Mouse (Mus musculus) intestine, embryonic 14.5 days (tissue): ENCODE measurements around the gene N4bp2l1. TPM values are rescaled to one million over a fixed set of nuclear protein-coding genes. Genes with fewer than 3 reads are reported as not detected.

Source experiments
- ATAC-seq: fragments of 200-750 bp; cut with Nextera tagmentation; replicated peaks from 2 replicates; pipeline ENCODE4 v1.8.0; 2017; ENCODE audit warnings: low read depth, moderate number of reproducible peaks, moderate TSS enrichment, moderate library complexity; ENCODE audit not compliant: low FRiP score, low TSS enrichment
- DNase-seq: peaks from one replicate; pipeline ENCODE4 v3.0.0-alpha.2; 2018; ENCODE audit warnings: low spot score
- H3K27ac ChIP-seq: fragments of 300-500 bp; sonication (generic); 2 replicates; pipeline ENCODE4 v1.5.1; 2014; ENCODE audit warnings: low read depth, mild to moderate bottlenecking, control low read depth
- H3K27me3 ChIP-seq: fragments of 300-500 bp; sonication (generic); replicated peaks from 2 replicates; pipeline ENCODE4 v1.6.1; 2014; ENCODE audit warnings: low read length, control low read depth; ENCODE audit not compliant: control insufficient read depth, insufficient read depth
- H3K36me3 ChIP-seq: fragments of 300-500 bp; sonication (generic); 2 replicates; pipeline ENCODE4 v1.6.1; 2014; ENCODE audit warnings: low read length, control low read depth; ENCODE audit not compliant: control insufficient read depth, insufficient read depth
- H3K4me1 ChIP-seq: fragments of 300-500 bp; sonication (generic); replicated peaks from 2 replicates; pipeline ENCODE4 v1.6.1; 2014; ENCODE audit warnings: low read length, control low read depth, mixed read lengths; ENCODE audit not compliant: control insufficient read depth, insufficient read depth
- H3K4me2 ChIP-seq: fragments of 300-500 bp; sonication (generic); 2 replicates; pipeline ENCODE4 v1.6.1; 2014; ENCODE audit warnings: low read length
- H3K4me3 ChIP-seq: fragments of 300-500 bp; sonication (generic); 2 replicates; pipeline ENCODE4 v1.5.1; 2014; ENCODE audit warnings: low read depth, low read length, control low read depth, mixed read lengths
- H3K9ac ChIP-seq: fragments of 300-500 bp; sonication (generic); 2 replicates; pipeline ENCODE4 v1.6.1; 2014; ENCODE audit warnings: mild to moderate bottlenecking, low read length
- H3K9me3 ChIP-seq: fragments of 300-500 bp; sonication (generic); 2 replicates; pipeline ENCODE4 v1.6.1; 2016; ENCODE audit warnings: low read length, control low read depth; ENCODE audit not compliant: control insufficient read depth
- WGBS: fragments of 180-500 bp; shearing (Covaris S2); extraction: QIAGEN DNeasy Blood & Tissue Kit; methylation state at CpG from one replicate; pipeline ENCODE4 v1.1.7; 2014; 5-methylcytosine and 5-hydroxymethylcytosine counted together
- polyA plus RNA-seq: library from polyadenylated mRNA; unstranded; fragments of >200 nt; fragmentation: Nextera tagmentation; extraction: Ambion mirVana; gene quantifications from 2 replicates; pipeline ENCODE4 v1.2.1, GENCODE M21; 2014

N4bp2l1 gene
- polyA plus RNA-seq, 1 experiment from 2014 or later: 4.9 TPM

- no peaks in the 10 kb centered on the region for H3K9me3 ChIP-seq
- ATAC-seq (no peak), DNase-seq (peak; percentile 42)
- H3K27ac ChIP-seq: no peak overlapping the region
- H3K4me3 ChIP-seq: no peak overlapping the region
- 83% methylated on average over 5 of the region's 5 CpGs for WGBS
- H3K27me3 ChIP-seq: no peaks in the 10 kb centered on the region
- no peaks in the 10 kb centered on the region for H3K4me1 ChIP-seq
- H3K9ac ChIP-seq: no peak overlapping the region
- H3K4me2 ChIP-seq: no peak overlapping the region
- H3K36me3 ChIP-seq: peaks cover 66% of the 10 kb centered on the region
These were observed 35.2 kb downstream of the N4bp2l1 start for GRCm38 (mm10) chr5:150561783-150562182.

DNA sequence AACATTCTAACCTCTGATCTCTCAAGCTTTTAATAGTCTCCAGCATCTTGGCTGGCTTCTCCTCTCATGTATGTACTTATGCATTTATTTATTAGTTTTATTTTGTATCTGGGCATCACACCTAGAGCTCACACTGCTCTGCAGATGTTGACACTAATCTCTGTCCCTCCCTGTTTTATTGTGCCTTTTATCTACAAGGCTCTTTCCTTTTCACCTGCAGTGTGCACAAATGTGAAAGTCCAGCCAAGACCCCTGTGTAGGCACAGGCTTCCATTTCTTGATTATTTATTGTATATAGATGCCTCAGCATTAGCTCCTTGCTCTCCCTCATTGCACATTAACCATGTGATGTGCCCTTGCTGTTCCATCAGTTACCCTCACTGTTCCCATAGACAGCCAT is 35.6 kb downstream of the N4bp2l1 start:
- Histone ChIP-seq H3K36me3 (peaks cover 63% of the 10 kb centered on the region), H3K9me3 (no peaks in the 10 kb centered on the region), H3K27ac (no peak overlapping the region), H3K27me3 (no peaks in the 10 kb centered on the region), H3K9ac (no peak overlapping the region), H3K4me2 (no peak overlapping the region), H3K4me1 (no peaks in the 10 kb centered on the region), H3K4me3 (no peak overlapping the region)
- ATAC-seq: no peak; the same call in 1 of the 2 replicates
- DNase-seq: no peak

DNA sequence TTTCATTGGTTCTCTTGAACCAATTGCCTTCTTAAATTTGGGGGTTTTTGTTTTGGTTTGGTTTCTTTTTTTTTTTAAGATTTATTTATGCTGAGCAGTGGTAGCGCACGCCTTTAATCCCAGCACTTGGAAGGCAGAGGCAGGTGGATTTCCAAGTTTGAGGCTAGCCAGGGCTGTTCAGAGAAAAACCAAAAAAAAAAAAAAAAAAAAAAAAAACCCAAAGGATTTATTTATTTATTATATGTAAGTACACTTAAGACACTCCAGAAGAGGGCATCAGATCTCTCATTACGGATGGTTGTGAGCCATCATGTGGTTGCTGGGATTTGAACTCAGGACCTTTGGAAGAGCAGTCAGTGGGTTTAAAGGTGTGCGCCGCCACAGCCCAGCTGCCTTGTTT is 36.1 kb downstream of the N4bp2l1 start:
- Histone ChIP-seq H3K4me2 (no peak overlapping the region), H3K4me3 (no peak overlapping the region), H3K27ac (no peak overlapping the region), H3K9ac (no peak overlapping the region), H3K4me1 (no peaks in the 10 kb centered on the region), H3K9me3 (no peaks in the 10 kb centered on the region), H3K27me3 (no peaks in the 10 kb centered on the region), H3K36me3 (peaks cover 65% of the 10 kb centered on the region)
- ATAC-seq: no peak
- 94% methylated on average over 5 of the region's 5 CpGs for whole genome bisulfite sequencing
- DNase-seq: peak; percentile 4

- Histone ChIP-seq H3K4me1 (no peaks in the 10 kb centered on the region), H3K4me2 (no peak overlapping the region), H3K9ac (no peak overlapping the region), H3K9me3 (no peaks in the 10 kb centered on the region), H3K4me3 (no peak overlapping the region), H3K27ac (no peak overlapping the region), H3K36me3 (peaks cover 69% of the 10 kb centered on the region), H3K27me3 (no peaks in the 10 kb centered on the region)
- ATAC-seq: no peak
- WGBS: 93% methylated on average over 6 of the region's 6 CpGs
- peak; percentile 15 for DNase-seq
These were observed 37.4 kb downstream of the N4bp2l1 start for GRCm38 (mm10) chr5:150559519-150560103.

DNA sequence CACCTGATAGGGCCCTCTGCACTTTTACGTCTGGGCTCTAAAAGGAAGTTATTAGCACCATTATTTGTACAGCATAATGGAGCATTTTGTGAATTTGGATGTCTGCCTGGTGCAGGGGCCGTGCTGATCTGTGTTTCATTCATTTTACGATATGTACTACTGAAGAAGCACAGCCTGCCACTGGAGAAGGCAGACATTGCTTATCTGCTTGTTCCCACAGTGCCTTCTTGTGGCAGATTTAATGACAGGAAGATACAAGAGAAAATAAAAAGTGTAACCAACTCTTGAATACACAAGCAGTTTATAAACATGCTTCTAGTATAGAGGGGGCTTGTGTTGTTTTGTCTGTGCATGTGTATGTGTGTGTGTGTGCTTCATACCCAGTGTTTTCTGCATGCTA is 45.4 kb downstream of the N4bp2l1 start:
- WGBS: 53% methylated on average over 3 of the region's 3 CpGs
- DNase-seq (peak; percentile 35), ATAC-seq (no peak)
- Histone ChIP-seq H3K27me3 (no peaks in the 10 kb centered on the region), H3K4me2 (no peak overlapping the region), H3K4me3 (no peak overlapping the region), H3K4me1 (no peaks in the 10 kb centered on the region), H3K36me3 (peaks cover 66% of the 10 kb centered on the region), H3K27ac (no peak overlapping the region), H3K9ac (no peak overlapping the region), H3K9me3 (no peaks in the 10 kb centered on the region)

- H3K27ac ChIP-seq: no peak overlapping the region
- peaks cover 25% of the 10 kb centered on the region for H3K36me3 ChIP-seq
- ATAC-seq (no peak), DNase-seq (peak; percentile 15)
- WGBS: 81% methylated on average over 2 of the region's 2 CpGs
- H3K27me3 ChIP-seq: no peaks in the 10 kb centered on the region
- H3K4me3 ChIP-seq: no peak overlapping the region
- H3K9me3 ChIP-seq: no peaks in the 10 kb centered on the region
- H3K9ac ChIP-seq: no peak overlapping the region
- H3K4me2 ChIP-seq: no peak overlapping the region
- H3K4me1 ChIP-seq: no peaks in the 10 kb centered on the region
These were observed 53.8 kb downstream of the N4bp2l1 start for GRCm38 (mm10) chr5:150543184-150543583.

GRCm38 (mm10) chr5:150541302-150541701 is 55.7 kb downstream of the N4bp2l1 start:
- H3K9me3 ChIP-seq: no peaks in the 10 kb centered on the region
- no peaks in the 10 kb centered on the region for H3K27me3 ChIP-seq
- no peak for DNase-seq
- H3K36me3 ChIP-seq: peaks cover 41% of the 10 kb centered on the region
- no peak overlapping the region for H3K4me2 ChIP-seq
- no peak overlapping the region for H3K9ac ChIP-seq
- no peaks in the 10 kb centered on the region for H3K4me1 ChIP-seq
- H3K4me3 ChIP-seq: no peak overlapping the region
- H3K27ac ChIP-seq: no peak overlapping the region
- no peak for ATAC-seq
- WGBS: 100% methylated on average over 1 of the region's 1 CpGs

DNA sequence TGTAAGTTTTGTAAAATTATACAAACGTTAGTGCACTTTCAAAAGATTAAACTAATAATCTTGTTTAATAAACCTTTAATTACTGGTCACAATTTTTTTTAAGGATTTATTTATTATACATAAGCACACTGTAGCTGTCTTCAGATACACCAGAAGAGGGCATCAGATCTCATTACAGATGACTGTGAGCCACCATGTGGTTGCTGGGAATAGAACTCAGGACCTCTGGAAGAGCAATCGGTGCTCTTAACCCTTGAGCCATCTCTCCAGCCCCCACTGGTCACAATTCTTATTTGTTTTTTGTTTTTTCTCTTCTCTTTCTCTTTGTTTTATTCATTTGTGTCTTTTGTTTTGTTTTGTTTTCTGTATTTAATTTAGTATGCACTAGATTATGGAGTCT is 71.7 kb downstream of the N4bp2l1 start:
- H3K36me3 ChIP-seq: 0 out of 2 replicates have a peak, but pooled peaks cover 11% of the 10 kb centered on the region
- no peaks in the 10 kb centered on the region for H3K27me3 ChIP-seq
- peaks cover 8% of the 10 kb centered on the region; the same call in 1 of the 2 replicates for H3K4me1 ChIP-seq
- no peak for ATAC-seq
- DNase-seq: no peak
- no peaks in the 10 kb centered on the region for H3K9me3 ChIP-seq
- no peak overlapping the region for H3K27ac ChIP-seq
- no peak overlapping the region for H3K4me3 ChIP-seq
- no peak overlapping the region for H3K9ac ChIP-seq
- 83% methylated on average over 2 of the region's 2 CpGs for WGBS
- H3K4me2 ChIP-seq: no peak overlapping the region

GRCm38 (mm10) chr5:150522867-150523234 is 74.1 kb downstream of the N4bp2l1 start:
- 0 out of 2 replicates have a peak, but pooled peaks cover 3% of the 10 kb centered on the region for H3K36me3 ChIP-seq
- DNase-seq: no peak
- peak overlapping the region; percentile 91 for H3K9ac ChIP-seq
- H3K4me1 ChIP-seq: peaks cover 8% of the 10 kb centered on the region; the same call in 1 of the 2 replicates
- ATAC-seq: no peak; the same call in 1 of the 2 replicates
- H3K27ac ChIP-seq: peak overlapping the region; percentile 80
- no peaks in the 10 kb centered on the region for H3K9me3 ChIP-seq
- peak overlapping the region; percentile 65 for H3K4me2 ChIP-seq
- 6% methylated on average over 11 of the region's 11 CpGs for WGBS
- H3K27me3 ChIP-seq: no peaks in the 10 kb centered on the region
- H3K4me3 ChIP-seq: peak overlapping the region; percentile 67
